Mouse (Mus musculus): ENCODE results near the gene Nubpl.

The Nubpl gene

GRCm38 (mm10) chr12:52335142-52335765 is 237.7 kb downstream of the Nubpl start:
- no peak for DNase-seq (ENCODE audit: low spot score)

- DNase-seq (ENCODE audit: low spot score), result no peak
Observed at GRCm38 (mm10) chr12:52338136-52338753, 240.7 kb downstream of the Nubpl start.

- no peak for DNase-seq (ENCODE audit: low spot score)
Observed at GRCm38 (mm10) chr12:52346611-52347010, 249.1 kb downstream of the Nubpl start.

GRCm38 (mm10) chr12:52350276-52350675 is 252.7 kb downstream of the Nubpl start:
- DNase-seq (ENCODE audit: low spot score), result no peak

- no peak for DNase-seq (ENCODE audit: low spot score)
Observed at GRCm38 (mm10) chr12:52359484-52359883, 261.9 kb downstream of the Nubpl start.

- no peak for DNase-seq (ENCODE audit: low spot score)
Observed at GRCm38 (mm10) chr12:52360136-52360535, 262.6 kb downstream of the Nubpl start.

GRCm38 (mm10) chr12:52361198-52361597 is 263.7 kb downstream of the Nubpl start:
- DNase-seq (ENCODE audit: low spot score), result no peak

All from ovary, postnatal 36 days (tissue).